Mouse (Mus musculus) hindlimb bud, embryonic 11.5 days (tissue): ENCODE measurements around the gene Abcg5.

ENCODE experiments used
- DNase-seq: peaks from one replicate; pipeline ENCODE4 v3.0.0-alpha.2; 2012; ENCODE audit warnings: low read depth, low spot score; ENCODE audit errors: extremely low spot score

Abcg5 gene

DNA sequence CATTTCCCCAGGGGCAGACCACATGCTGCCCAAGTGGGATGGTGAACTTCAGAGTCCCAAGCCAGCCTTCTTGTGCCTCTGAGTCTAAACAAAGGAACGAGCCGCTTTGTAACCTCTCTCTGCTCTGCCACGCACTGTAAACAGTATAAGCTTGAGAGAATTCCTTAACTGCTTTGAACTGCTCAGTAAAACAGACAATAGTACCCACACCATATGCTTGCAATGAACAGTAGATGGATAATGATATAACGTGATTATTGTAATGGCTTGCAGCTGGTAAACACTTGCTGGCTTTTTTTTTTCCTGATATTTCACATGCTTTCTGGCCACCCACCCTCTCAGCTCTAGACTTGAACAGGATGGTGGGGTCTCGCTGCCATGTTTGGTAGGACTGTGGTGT, 5.2 kb upstream of the Abcg5 start:
- no peak for DNase-seq

DNA sequence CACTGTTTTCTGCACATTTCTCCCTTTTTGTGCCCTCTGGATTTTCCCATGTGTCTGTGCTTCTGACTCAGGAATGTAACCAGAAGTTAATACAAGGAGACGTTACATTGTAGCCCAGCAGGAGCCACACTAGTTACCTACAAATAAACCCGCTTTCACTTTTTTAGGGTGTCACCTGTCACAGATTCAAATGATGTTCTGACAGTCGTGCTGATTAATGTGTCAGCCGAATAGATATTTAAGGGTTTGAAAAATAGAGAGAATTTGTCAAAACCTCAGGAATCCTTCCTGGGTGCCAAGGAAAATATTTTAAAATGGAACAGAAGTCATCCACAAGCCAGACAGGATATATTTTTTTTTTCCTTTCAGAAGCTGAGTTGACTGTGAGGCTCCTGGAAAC, 2.5 kb upstream of the Abcg5 start:
- DNase-seq, result no peak

DNA sequence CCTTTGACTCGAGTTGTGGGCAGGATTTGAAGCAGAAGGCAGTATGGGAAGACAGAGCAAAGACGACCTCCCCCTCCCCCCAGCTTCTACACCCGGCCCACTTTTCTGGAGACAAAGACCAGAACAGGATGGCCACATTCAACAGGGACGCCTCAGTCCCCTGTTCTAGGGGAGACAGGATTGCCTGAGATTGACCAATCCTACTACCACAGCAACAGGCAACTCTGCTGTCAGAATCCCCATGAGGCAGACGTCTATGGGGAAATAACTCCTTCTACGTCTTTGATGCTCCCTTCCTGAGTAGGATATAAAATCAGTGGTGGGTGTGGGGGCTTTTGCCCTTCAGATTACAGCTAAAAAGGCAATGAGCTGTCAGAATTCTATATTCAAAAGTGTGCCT, 1.5 kb upstream of the Abcg5 start:
- no peak for DNase-seq

DNA sequence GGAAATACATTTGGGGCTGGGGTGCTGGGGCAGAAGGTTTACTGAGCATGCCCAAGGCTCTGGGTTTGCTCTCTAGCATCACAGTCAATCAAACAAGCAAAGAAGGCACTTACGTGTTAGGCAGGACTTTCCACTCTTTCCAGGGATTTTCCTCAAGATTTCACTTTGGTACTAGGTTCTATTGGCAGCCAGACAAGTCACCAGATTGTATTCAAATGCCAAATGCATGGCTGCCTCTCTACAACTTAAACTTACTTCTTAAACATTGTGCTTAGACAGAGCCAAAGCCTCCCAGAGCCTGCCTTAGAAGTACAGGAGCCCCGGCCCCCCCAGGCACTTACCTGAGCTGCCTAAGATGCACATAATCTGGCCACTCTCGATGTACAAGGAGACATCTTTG, 1.1 kb downstream of the Abcg5 start:
- DNase-seq, result no peak

DNA sequence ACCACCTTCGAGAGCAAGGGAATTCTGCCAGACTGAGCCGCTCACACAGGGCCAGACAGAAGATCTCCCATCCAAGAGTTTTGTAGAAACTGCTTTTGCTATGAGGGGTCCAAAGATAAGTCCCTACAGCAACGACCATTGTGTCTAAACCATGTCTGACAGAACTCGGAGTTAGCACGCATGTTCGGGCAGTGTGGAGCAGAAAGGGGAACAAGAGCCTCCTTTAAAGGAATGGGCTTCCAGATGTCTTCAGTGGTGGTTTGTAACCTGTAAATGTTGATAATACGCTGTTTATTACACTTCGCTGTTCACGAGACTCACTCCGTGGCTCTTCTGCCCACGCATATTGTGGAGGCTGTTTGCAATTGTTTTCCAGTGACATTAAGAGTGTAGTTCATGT, 5.2 kb downstream of the Abcg5 start:
- DNase-seq, result no peak

DNA sequence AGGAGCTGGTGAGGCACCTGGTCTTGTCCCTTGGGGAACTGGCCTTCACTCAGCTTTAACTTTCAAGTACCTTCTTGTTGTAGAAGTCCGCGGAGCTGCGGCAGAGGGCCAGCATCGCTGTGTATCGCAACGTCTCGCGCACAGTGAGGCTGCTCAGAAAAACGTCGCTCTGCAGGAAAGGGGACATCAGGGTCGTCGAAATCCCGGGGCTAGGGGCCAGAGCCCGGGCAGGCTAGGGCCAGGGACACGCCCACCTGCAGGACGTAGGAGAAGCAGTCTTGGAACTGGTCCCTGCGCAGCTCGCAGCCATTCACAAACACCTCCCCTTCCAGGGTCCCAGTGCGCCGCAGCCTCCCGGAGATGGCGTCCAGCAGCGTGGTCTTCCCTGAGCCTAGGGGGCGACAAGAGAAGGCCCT, 6.9 kb downstream of the Abcg5 start, which contains the start of gene Abcg8:
TSS of gene Abcg8 (plus strand) at position 352 of the 416 bp plus-strand sequence.
- no peak for DNase-seq

DNA sequence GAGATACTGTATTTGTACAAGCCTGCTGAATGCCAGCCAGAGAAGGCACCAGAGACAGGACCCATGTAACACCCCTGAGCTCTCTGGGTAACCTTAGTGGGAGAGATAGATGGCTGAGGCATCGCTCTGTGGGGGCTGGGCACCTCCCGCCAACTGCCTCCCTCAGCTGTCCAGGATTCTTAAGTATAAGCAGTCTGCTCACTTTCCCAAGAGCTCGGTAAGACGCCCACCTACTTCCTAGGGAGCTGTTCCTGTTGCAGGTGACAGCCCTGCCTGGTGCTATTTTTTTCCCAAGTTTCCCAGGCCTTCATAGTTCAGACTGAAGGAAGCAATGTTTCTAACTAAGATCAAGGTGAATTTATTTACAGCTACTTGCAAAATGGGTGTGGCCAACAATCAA, 7.6 kb downstream of the Abcg5 start:
- no peak for DNase-seq

DNA sequence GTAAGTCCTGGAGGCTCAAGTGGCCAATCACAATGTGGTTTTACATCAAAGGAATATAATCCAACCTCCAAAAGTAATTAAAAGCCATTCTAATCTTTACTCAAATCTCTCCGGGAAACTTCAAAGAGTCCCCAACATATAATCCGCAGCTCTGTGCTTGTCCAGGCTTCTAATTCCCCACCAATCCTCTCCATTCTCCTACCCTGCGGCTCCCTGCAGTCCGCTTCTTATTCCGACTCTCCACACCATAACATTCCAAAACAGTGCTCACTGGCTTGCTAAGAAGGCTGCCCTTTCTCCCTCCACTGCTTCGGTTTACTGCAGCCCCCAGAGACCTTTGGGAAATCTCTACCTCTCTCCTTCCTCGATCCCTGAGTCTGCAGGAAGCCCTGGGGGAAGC, 8.8 kb downstream of the Abcg5 start:
- DNase-seq, result no peak

DNA sequence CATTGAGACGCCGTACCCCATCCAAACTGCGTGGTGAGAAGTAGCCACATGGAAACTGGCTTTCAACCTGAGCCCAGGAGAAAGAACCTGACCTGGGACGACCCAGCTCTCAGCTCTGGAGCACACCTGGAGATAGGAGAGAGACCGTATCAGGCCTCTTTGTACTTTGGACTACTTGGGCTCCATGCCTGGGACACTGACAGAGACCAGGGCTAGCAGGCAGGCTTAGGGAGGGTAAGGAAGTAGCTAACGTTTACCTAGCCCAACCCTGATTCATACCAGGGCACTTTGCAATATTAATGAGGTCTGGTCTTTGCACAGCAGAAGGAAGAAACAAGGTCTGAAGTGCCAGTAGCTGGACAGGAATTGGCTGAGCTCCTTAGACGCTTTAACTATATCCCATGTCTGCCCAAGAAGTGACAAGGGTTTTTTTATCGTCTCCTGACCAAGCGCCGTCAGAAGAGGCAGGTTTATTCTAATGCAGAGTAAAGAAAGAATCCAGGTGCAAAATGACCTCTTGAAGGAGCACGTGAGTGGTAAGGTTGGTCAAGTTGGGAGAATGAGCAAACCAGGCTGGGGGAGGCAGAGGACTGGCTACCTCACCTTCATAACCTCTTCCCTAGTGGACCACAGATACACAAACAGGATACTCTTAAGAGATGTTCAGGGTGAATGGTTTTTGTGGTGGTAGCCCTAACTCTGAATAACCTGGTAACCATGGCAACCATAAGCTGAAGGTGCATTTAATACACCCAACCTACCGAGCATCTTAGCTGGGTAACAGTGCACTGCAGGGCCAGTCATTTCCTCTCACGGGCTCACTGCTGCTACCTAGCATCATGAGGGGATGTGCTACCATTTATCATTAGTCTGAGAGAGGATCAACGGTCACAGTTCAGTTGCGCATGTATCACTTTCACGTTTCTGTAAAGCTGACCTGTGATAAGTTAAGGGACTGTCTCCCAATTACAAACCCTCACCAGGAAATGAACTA, 10.1 kb downstream of the Abcg5 start:
- no peak for DNase-seq

DNA sequence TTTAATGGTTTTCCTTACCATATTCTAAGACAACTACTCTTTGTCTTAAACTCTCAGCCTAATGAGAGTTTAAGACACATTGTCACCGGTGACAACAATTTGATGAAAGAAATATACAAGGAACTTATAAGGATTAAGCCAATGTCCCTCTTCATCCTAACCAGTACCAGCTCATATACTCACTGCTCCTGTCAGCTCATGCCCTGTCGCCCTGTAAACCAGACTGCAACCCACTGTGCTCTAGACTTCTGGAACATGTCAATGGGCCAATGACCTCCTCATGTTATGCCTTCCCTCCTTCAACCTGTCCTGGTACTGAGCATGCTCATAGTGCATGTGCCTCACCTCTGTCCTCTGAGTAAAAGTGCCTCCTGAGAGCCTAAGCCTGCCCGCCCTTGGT, 15.0 kb downstream of the Abcg5 start:
- DNase-seq, result no peak

DNA sequence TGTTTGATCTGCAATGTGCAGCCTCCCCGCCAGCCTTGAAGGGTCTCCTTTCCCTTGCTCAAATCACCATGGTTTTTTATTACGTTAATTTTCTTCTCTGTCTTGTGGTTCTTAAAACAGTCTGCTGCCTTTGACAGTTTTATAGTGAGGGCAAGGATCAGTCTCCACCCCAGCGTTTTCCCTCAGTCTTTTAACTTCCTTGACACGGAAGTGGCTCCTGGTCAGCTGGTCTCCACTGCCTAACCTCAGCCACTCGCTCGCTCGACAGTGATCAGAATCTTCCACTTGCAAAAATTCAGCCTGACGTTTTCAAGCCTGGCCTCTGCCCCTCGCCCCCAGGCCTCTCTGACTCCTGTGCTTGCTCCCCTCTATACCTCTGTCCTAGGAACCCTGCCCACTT, 17.1 kb downstream of the Abcg5 start:
- no peak for DNase-seq

DNA sequence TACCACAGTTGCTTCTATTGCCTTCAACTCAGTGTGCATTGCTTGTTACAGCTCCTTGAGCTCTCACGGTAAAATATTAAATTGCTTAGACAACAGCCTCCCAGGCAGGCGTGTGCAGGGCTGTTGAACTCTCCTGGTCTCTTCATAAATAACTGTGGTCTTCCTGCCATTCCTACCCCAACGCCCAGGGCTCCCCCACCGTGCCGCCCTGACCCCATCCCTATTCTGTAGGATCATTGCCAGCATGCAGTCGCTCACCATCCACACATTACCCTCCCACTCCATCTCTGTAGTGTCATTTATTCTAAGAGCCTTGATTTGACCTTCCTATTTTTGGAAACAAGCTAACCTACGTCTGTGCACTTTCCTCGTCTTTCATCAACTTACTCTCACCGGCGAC, 17.8 kb downstream of the Abcg5 start:
- no peak for DNase-seq

DNA sequence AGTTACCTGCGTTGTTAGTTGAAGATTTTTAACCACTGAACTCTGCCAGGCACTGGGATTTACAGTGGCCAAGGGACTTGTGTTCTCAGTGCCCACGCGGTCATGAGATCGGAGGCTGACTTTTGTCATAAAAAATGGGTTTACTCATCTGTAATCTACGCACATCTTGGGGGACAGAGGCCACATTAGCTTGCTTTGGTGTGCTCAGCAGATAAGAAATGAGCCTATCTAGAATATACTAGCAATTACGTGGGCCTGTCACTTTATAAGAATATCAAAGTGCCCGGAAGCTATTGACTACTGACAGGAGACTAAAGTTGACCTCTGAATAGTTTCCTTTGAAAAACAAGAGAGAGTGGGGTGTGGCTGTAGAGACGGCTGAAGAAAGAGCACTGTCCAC, 23.9 kb downstream of the Abcg5 start:
- DNase-seq, result no peak

DNA sequence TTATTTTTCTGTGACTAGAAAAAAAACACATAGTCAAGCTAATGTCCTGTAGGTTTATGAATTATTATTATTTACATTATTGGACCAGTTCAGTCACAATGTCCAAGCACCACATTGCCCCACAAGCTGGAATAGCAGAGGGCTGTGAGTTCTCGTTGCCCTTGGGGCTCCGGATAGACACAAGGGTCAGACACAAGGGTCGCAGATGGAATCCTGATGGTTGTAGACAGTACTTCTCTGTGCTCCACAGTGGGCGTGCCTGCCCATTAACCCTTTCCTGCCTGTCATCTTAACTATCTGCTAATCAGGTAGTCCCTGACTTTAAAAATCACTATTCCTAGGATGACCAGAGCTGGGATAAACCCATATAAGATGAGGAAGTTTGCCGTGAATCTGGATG, 24.6 kb downstream of the Abcg5 start:
- no peak for DNase-seq

DNA sequence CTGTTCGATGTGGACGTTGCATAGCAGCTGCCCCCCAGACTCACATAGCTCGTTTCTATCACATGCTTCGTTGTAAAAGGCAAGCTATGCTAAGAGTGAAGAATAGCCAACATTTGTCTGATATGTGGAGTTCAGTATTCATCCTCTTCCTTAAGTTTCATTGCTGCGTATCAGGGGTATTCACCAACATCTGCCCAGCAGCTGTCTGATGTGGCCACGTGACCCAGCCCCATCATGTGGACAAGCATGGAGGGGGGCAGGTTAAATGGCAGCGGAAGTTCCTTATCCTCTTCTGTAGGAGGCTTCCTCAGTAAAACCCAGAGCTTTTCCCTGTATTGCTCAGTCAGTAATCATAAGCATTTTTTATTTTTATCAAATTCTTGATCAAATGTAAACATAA, 25.0 kb downstream of the Abcg5 start:
- DNase-seq, result no peak

DNA sequence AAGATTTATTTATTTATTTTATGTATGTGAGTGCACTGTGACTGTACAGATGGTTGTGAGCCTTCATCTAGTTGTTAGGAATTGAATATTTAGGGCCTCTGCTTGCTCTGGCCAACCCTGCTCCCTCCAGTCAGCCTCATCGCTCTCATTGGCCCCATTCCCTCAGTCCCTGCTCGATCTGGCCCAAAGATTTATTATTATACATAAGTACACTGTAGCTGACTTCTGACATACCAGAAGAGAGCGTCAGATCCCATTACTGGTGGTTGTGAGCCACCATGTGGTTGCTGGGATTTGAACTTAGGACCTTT, 25.4 kb downstream of the Abcg5 start:
- DNase-seq, result no peak

DNA sequence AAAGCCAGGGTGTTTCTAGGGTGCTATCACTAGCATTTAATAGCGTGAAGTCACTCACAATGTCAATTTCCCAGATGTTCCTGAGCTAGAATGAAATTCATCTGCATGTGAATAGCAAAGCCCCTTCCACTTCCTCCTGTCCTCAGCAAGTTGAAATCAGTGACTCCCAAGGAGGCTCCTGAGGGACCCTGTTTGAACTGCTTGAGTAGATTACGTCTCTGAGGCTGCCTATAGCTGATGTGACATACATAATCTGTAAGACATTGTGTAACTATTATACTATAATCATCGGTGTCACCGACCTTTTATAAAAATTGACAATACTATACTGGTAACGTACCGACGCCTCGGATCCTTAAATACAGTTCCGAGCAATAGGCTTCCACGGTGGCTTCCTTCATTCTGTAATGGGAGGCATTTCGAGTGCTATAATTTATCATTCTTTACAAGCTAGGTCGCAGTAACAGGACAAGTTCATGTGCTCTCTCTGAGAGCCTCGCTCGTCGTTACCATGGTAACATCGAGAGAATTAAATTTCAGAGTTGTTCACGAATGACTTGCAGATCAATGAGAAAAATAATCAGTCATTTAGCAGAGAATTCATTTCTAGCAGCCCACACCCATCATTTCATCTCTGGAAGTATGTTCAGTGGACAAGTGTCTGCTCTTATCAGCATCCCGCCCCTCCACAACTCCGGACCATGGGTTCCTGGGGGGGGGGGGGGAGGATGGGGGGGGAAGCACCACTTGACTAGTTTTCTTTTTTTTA, 26.0 kb downstream of the Abcg5 start:
- no peak for DNase-seq

DNA sequence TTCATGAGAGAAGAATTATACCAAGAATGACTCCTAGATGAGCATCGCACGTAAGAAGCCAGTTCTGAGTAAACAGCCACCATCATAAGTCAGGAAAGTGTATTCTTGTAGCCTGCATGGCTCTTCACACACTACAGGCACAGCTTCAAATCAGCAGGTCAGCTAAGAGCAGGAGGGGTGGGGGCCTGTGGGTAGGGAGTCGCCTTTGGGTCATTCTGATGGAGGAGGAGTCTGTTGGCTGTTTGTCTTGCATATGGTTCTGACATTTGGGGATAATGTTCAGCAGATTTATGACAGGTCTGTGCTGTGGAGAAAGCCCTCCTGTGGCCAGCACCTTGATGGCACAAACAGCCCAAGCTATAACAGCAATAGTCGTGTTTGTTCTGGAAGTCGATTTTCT, 26.6 kb downstream of the Abcg5 start:
- no peak for DNase-seq

DNA sequence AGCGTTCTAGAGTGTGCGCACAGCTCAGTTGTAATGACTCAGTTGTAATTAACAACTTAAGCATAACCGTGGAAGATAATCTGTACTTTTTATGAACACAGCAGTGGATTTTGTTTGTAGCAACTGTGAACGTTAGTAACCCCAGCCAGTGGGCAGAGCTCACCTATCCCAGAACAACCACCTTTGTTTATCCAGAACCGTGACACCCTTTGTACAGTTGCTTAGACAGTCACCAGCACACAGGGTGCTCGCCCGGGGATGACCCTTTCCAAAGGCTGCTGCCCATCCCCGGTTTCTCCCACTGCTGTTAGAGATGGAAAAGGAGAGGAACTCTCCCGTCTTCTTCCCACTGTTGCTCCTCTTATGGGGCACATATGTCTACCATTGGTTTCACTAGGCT, 29.3 kb downstream of the Abcg5 start:
- no peak for DNase-seq

DNA sequence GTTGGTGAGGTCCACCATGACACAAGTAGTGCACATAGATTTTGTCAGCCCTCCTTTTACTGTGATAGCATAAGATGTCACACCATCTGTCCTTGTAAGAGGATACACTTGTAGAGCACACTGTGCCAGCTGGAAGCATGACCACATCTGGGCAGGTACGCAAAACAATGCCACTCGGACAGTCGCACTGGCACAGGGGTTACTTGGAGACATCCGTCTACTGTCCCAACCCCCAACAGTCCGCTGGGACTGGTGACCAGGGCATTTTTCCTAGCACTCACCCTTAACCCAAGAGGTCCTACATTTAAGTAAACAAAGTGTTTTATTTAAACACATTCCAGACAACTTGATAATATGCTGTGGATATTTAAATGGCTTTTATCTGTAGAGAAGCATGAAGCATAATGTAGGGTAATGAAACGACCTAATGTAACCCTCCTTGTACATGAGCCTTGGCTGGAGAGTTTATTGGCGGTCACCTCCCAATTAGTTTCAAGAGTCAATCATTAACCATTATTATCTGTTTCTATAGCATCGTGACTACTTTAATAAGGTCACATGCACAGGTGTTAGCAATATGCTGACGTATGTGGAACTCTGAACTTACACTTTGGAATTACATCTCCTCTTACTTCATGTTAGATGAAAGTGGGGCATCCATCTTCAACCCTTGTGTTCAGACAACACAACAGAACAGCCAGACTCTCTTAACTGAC, 32.4 kb downstream of the Abcg5 start:
- DNase-seq, result no peak

DNA sequence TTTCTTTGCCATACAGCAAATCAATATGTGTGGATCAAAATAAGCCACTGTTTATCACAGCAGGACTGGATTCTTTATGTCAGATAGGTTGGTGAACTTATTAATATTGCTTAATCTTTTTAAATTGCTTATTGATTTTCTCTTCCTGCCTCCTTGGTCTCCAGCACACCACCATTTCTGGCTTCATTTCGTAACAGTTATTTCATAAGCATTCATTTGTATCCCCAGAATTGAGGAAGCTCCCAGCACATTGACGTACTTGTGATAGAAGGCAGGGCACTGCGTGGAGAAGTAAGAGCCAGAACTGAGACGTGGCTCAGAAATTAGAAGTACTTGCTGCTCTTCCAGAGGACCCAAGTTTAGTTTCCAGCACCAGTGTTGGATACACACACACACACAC, 35.2 kb downstream of the Abcg5 start:
- DNase-seq, result no peak

DNA sequence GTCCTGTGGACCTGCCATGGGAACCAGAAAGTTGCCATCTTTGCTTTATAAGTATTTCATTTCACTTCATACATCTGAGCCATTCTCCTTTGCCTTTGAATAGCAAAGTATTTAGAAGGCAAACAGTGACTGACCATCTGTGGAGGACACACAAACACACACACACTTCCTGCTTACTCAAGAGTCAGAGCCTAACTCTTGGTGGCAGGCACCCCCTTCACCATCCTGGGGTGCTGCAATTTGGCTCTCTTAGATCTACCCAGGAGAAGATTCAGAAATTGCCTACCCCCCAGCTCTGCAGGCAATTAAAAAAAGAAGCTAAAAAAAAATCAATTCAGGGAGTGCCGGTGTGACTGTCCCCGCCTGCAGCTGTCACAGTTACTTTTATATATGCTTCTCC, 36.3 kb downstream of the Abcg5 start:
- DNase-seq, result no peak
